ENCODE assay signal across 8 mouse cellular contexts in the genomic region with DNA sequence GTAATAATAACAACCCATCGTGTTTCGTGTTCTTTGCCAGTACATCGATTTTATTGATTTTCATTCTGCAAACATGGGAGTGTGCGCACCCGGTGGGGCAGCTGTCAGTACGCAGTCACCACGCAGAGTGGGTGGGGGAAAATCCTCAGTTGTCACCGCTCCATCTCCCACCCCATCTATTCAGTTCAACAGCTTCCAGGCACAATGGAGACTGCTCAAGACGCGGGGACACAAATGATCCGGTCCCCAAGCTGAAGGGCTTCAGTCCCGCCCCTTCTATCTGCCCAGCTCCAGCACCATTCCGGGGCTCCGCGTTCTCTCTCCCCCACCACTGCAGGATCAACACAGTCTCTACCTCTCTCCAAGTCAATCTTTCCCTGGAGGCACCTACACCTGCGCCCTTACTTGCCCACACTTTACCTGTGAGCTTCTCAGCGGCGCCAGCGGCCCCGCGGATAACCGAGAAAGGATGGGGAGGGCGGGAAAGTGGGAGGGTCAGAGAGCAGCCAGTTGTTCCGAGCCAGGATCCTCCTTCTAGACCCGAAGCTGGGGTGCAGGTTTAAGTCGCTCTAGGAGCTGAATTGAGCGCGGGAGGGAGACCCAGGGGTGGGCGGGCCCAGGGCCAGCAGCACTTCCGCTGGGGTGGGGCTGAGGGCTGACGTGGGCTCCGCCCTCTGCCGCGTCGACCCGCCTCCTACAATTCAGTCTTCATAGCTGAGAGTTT. TPM values are rescaled to one million over a fixed set of nuclear protein-coding genes. Genes with fewer than 3 reads are reported as not detected.
A peak's percentile ranks its signal among the peaks of the same experiment; 100 is the strongest.
DNase-seq lines count a peak whose midpoint lies in the region; ATAC-seq lines count a peak whose summit lies in the region.

No protein-coding gene starts in this region.

- H3K9me3 ChIP-seq in intestine, embryonic 15.5 days = no peaks in the 10 kb centered on the region
- no peaks in the 10 kb centered on the region for H3K9me3 ChIP-seq in liver, embryonic 15.5 days (replicated peaks)

- H3K4me3 ChIP-seq in intestine, embryonic 15.5 days (replicated peaks) = peak overlapping the region; percentile 65
- H3K4me3 ChIP-seq in liver, embryonic 15.5 days (replicated peaks) = peak overlapping the region; percentile 54

- H3K4me2 ChIP-seq in intestine, embryonic 15.5 days (replicated peaks) = peak overlapping the region; percentile 85
- peak overlapping the region; percentile 75 for H3K4me2 ChIP-seq in liver, embryonic 15.5 days

- DNase-seq in NIH3T3 (ENCODE audit: low read depth) = peak; percentile 94
- peak; percentile 36 to 59 for DNase-seq in natural killer cell, adult 2 months (ENCODE audit: low spot score in 2 of 2)
- DNase-seq in thymus, postnatal 25 days = peak; percentile 66
- DNase-seq in frontal cortex, adult 2 months (ENCODE audit: extremely low spot score in 1 of 2, low spot score in 1 of 2) = no peak

- peaks cover 23% of the 10 kb centered on the region for H3K4me1 ChIP-seq in intestine, embryonic 15.5 days (replicated peaks)
- peaks cover 25% of the 10 kb centered on the region for H3K4me1 ChIP-seq in liver, embryonic 15.5 days (replicated peaks)

- H3K36me3 ChIP-seq in intestine, embryonic 15.5 days = no peaks in the 10 kb centered on the region
- no peaks in the 10 kb centered on the region for H3K36me3 ChIP-seq in liver, embryonic 15.5 days (replicated peaks)

- under 1% methylated on average over 36 of the region's 36 CpGs for WGBS in intestine, embryonic 15.5 days
- under 1% methylated on average over 36 of the region's 36 CpGs for WGBS in liver, embryonic 15.5 days (ENCODE audit: insufficient replicate concordance)

- H3K9ac ChIP-seq in intestine, embryonic 15.5 days = peak overlapping the region; percentile 69
- no peak overlapping the region for H3K9ac ChIP-seq in liver, embryonic 15.5 days

- no peaks in the 10 kb centered on the region for H3K27me3 ChIP-seq in intestine, embryonic 15.5 days (replicated peaks)
- H3K27me3 ChIP-seq in liver, embryonic 15.5 days = peaks cover 73% of the 10 kb centered on the region

- peak; percentile 84 for ATAC-seq in common myeloid progenitor, adult 5-6 weeks (replicated peaks; ENCODE audit: low read depth, poor library complexity, severe bottlenecking)
- ATAC-seq in granulocyte monocyte progenitor cell, adult 5-6 weeks (replicated peaks; ENCODE audit: poor library complexity, severe bottlenecking) = peak; percentile 55
- peak; percentile 88 for ATAC-seq in intestine, embryonic 15.5 days
- ATAC-seq in liver, embryonic 15.5 days (ENCODE audit: insufficient read depth) = peak; percentile 63

- H3K27ac ChIP-seq in intestine, embryonic 15.5 days = peak overlapping the region; percentile 90
- H3K27ac ChIP-seq in liver, embryonic 15.5 days (replicated peaks) = no peak overlapping the region

RNA-seq across cellular contexts. Expression of gene Zfp503, which starts 5.8 kb away (rescaled TPM):
- total RNA-seq in common myeloid progenitor, adult 5-6 weeks (2017) = under 0.01 and 0.29 TPM in 2 replicates
- total RNA-seq in granulocyte monocyte progenitor cell, adult 5-6 weeks (2014; fragmentation: Nextera tagmentation) = not detected in 2 replicates
- 0.04 and 0.05 TPM in 2 replicates for total RNA-seq in granulocyte monocyte progenitor cell, adult 5-6 weeks (2017)
- polyA plus RNA-seq in intestine, embryonic 15.5 days (2015; fragmentation: Nextera tagmentation; extraction: Ambion mirVana) = 14.2 and 16.5 TPM in 2 replicates
- polyA plus RNA-seq in liver, embryonic 15.5 days (2015; fragmentation: Nextera tagmentation; extraction: Ambion mirVana) = 0.74 and 0.91 TPM in 2 replicates
- 1.2 and 1.4 TPM in 2 replicates for polyA plus RNA-seq in frontal cortex, adult 2 months (2012; rRNA removed)

RNA-seq across cellular contexts. Expression of gene Lrmda, which starts 24.3 kb away (rescaled TPM):
- 13.2 and 16.1 TPM in 2 replicates for total RNA-seq in common myeloid progenitor, adult 5-6 weeks (2017)
- 30.9 and 34.8 TPM in 2 replicates for total RNA-seq in granulocyte monocyte progenitor cell, adult 5-6 weeks (2014; fragmentation: Nextera tagmentation)
- total RNA-seq in granulocyte monocyte progenitor cell, adult 5-6 weeks (2017) = 19.3 and 23.4 TPM in 2 replicates
- 0.71 and 0.87 TPM in 2 replicates for polyA plus RNA-seq in intestine, embryonic 15.5 days (2015; fragmentation: Nextera tagmentation; extraction: Ambion mirVana)
- 0.13 and 0.28 TPM in 2 replicates for polyA plus RNA-seq in liver, embryonic 15.5 days (2015; fragmentation: Nextera tagmentation; extraction: Ambion mirVana)
- polyA plus RNA-seq in frontal cortex, adult 2 months (2012; rRNA removed) = 0.14 and 0.53 TPM in 2 replicates

Comparison
In these comparisons a context has a peak if more than half of its experiments do, and no peak if none do; other contexts are left out.
1. DNase-seq: peak in NIH3T3 (single experiment), natural killer cell, adult 2 months (2 of 2) and thymus, postnatal 25 days (single experiment); none in frontal cortex, adult 2 months (0 of 2).
2. Peak in every context shown above with its lines, with median percentiles within 50 percentile points of each other: ATAC-seq.